Mouse (Mus musculus) olfactory bulb, adult 2 months (tissue): ENCODE data around the gene Cwc25.

ENCODE experiments used
- CTCF ChIP-seq: fragments of 200-500 bp; IDR thresholded peaks from 2 replicates; pipeline ENCODE4 v1.5.1; 2012; ENCODE audit warnings: low read depth, mild to moderate bottlenecking, low read length, moderate library complexity; ENCODE audit not compliant: insufficient read depth
- POLR2A ChIP-seq: fragments of 200-500 bp; IDR thresholded peaks from 2 replicates; pipeline ENCODE4 v1.6.1; 2012; ENCODE audit warnings: mild to moderate bottlenecking, low read depth, low read length, moderate library complexity; ENCODE audit not compliant: insufficient read depth

DNA sequence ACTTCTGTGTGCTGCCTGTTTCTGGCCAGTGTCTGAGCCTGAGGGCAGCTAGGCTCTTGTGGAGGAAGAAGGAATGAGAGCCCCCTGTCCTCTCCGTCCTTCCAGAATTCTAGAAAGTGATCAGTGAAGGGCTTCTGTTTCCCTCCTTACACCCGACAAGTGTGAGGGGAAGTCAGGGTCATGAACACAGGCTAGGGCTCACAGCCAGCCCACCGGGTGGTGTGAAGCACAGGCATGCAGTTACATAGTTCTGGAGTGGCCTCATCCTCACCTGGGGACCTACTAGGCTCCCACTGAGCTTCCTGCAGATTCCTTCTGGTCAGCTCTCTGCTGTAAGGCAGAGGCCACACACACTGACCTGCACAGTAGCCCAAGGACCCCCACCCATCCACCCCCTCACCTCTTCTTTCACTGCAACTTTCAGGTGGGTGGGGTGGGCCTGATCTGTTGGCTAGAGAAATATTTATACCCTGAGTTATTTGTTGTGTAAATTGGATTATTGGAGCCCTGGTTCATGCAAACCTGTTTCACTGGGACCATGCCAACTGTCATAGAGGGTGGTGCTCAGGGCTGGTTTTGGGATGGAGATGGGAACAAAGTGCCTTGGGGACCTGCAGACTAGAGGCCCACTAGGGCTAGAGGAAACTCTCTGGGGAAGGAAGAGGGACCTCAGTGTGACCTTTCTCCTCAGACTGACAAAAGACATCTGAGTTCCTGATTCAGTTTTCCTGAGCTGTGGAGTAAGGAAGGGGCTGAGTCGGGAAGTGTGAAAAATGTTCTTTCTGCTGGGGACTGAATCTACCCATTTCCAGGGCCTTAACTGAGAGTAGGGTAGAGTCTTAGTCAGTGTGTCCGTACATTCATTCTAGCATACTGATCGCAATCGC is 43.1 kb upstream of the Cwc25 start:
- TF ChIP-seq CTCF (no peak), POLR2A (no peak)
